Mouse (Mus musculus): ENCODE data around the gene Hoxd11.

- TF ChIP-seq POLR2A (IDR thresholded peaks at IDR 0.05; ENCODE audit: borderline replicate concordance, extremely low read depth, low read depth, low read length) = no peak
- TF ChIP-seq CTCF (IDR thresholded peaks at IDR 0.05; ENCODE audit: insufficient read depth, low read length) = no peak
Measured at GRCm38 (mm10) chr2:74668370-74669229, 10.8 kb upstream of the Hoxd11 start.
